Mouse (Mus musculus): ENCODE results near the gene Ank3. TPM values are rescaled to one million over a fixed set of nuclear protein-coding genes. Genes with fewer than 3 reads are reported as not detected.
A peak's percentile ranks its signal among the peaks of the same experiment; 100 is the strongest.

The Ank3 gene
- polyA plus RNA-seq, 1 experiment from 2014 or later: 44.7 TPM

- no peak overlapping the region for H3K27ac ChIP-seq
- peak; percentile 49 for DNase-seq (ENCODE audit: low spot score)
Observed at GRCm38 (mm10) chr10:69803135-69803756, 404.7 kb downstream of the Ank3 start.

GRCm38 (mm10) chr10:69804613-69805012 lies 406.0 kb downstream of the Ank3 start:
- peaks cover 15% of the 10 kb centered on the region for H3K4me1 ChIP-seq (replicated peaks)
- H3K27me3 ChIP-seq (ENCODE audit: insufficient read depth, poor library complexity, severe bottlenecking): no peaks in the 10 kb centered on the region
- 66% methylated on average over 6 of the region's 6 CpGs for WGBS
- H3K4me3 ChIP-seq: no peak overlapping the region
- DNase-seq (ENCODE audit: low spot score): no peak
- no peaks in the 10 kb centered on the region for H3K9me3 ChIP-seq
- H3K36me3 ChIP-seq: peaks cover 5% of the 10 kb centered on the region
- H3K27ac ChIP-seq: no peak overlapping the region

More at GRCm38 (mm10) chr10:69803135-69803756, 404.7 kb downstream of the Ank3 start:
- H3K27me3 ChIP-seq (ENCODE audit: insufficient read depth, poor library complexity, severe bottlenecking): no peaks in the 10 kb centered on the region
- no peak overlapping the region for H3K4me3 ChIP-seq
- H3K36me3 ChIP-seq: no peaks in the 10 kb centered on the region
- 86% methylated on average over 14 of the region's 14 CpGs for WGBS
- no peaks in the 10 kb centered on the region for H3K9me3 ChIP-seq
- H3K4me1 ChIP-seq (replicated peaks): peaks cover 15% of the 10 kb centered on the region

- Histone ChIP-seq H3K9me3 (no peaks in the 10 kb centered on the region), H3K4me1 (replicated peaks) (peaks cover 4% of the 10 kb centered on the region; the same call in 1 of the 2 replicates), H3K4me3 (no peak overlapping the region), H3K27me3 (ENCODE audit: insufficient read depth, poor library complexity, severe bottlenecking) (no peaks in the 10 kb centered on the region), H3K36me3 (peaks cover 13% of the 10 kb centered on the region), H3K27ac (no peak overlapping the region)
- no peak for DNase-seq (ENCODE audit: low spot score)
- WGBS: 91% methylated on average over 8 of the region's 8 CpGs
Observed at GRCm38 (mm10) chr10:69810785-69811184, 412.2 kb downstream of the Ank3 start.

GRCm38 (mm10) chr10:69813823-69814522 lies 415.4 kb downstream of the Ank3 start:
- no peaks in the 10 kb centered on the region for H3K9me3 ChIP-seq
- no peaks in the 10 kb centered on the region for H3K27me3 ChIP-seq (ENCODE audit: insufficient read depth, poor library complexity, severe bottlenecking)
- peaks cover 10% of the 10 kb centered on the region for H3K36me3 ChIP-seq
- peaks cover 4% of the 10 kb centered on the region; the same call in 1 of the 2 replicates for H3K4me1 ChIP-seq (replicated peaks)
- 77% methylated on average over 6 of the region's 6 CpGs for WGBS
- H3K27ac ChIP-seq: no peak overlapping the region
- no peak overlapping the region for H3K4me3 ChIP-seq
- no peak for DNase-seq (ENCODE audit: low spot score)

- Histone ChIP-seq H3K4me3 (no peak overlapping the region), H3K9me3 (no peaks in the 10 kb centered on the region), H3K27ac (no peak overlapping the region), H3K27me3 (ENCODE audit: insufficient read depth, poor library complexity, severe bottlenecking) (no peaks in the 10 kb centered on the region), H3K36me3 (peaks cover 17% of the 10 kb centered on the region), H3K4me1 (replicated peaks) (no peaks in the 10 kb centered on the region)
- 95% methylated on average over 7 of the region's 7 CpGs for WGBS
- no peak for DNase-seq (ENCODE audit: low spot score)
Observed at GRCm38 (mm10) chr10:69821245-69821644, 422.7 kb downstream of the Ank3 start.

GRCm38 (mm10) chr10:69828770-69829169 lies 430.2 kb downstream of the Ank3 start:
- Histone ChIP-seq H3K4me3 (no peak overlapping the region), H3K27me3 (ENCODE audit: insufficient read depth, poor library complexity, severe bottlenecking) (no peaks in the 10 kb centered on the region), H3K36me3 (peaks cover 10% of the 10 kb centered on the region), H3K4me1 (replicated peaks) (no peaks in the 10 kb centered on the region), H3K9me3 (no peaks in the 10 kb centered on the region), H3K27ac (no peak overlapping the region)
- 84% methylated on average over 2 of the region's 2 CpGs for WGBS
- no peak for DNase-seq (ENCODE audit: low spot score)

GRCm38 (mm10) chr10:69829236-69829635 lies 430.7 kb downstream of the Ank3 start:
- no peak overlapping the region for H3K27ac ChIP-seq
- H3K27me3 ChIP-seq (ENCODE audit: insufficient read depth, poor library complexity, severe bottlenecking): no peaks in the 10 kb centered on the region
- 85% methylated on average over 3 of the region's 3 CpGs for WGBS
- no peak for DNase-seq (ENCODE audit: low spot score)
- H3K4me3 ChIP-seq: no peak overlapping the region
- H3K4me1 ChIP-seq (replicated peaks): no peaks in the 10 kb centered on the region
- no peaks in the 10 kb centered on the region for H3K9me3 ChIP-seq
- peaks cover 6% of the 10 kb centered on the region for H3K36me3 ChIP-seq

GRCm38 (mm10) chr10:69831568-69831967 lies 433.0 kb downstream of the Ank3 start:
- DNase-seq (ENCODE audit: low spot score): no peak
- no peak overlapping the region for H3K27ac ChIP-seq
- H3K4me1 ChIP-seq (replicated peaks): no peaks in the 10 kb centered on the region
- no peaks in the 10 kb centered on the region for H3K36me3 ChIP-seq
- 92% methylated on average over 7 of the region's 7 CpGs for WGBS
- H3K27me3 ChIP-seq (ENCODE audit: insufficient read depth, poor library complexity, severe bottlenecking): no peaks in the 10 kb centered on the region
- H3K4me3 ChIP-seq: no peak overlapping the region
- no peaks in the 10 kb centered on the region for H3K9me3 ChIP-seq

- Histone ChIP-seq H3K4me3 (no peak overlapping the region), H3K36me3 (no peaks in the 10 kb centered on the region), H3K9me3 (no peaks in the 10 kb centered on the region), H3K4me1 (replicated peaks) (no peaks in the 10 kb centered on the region), H3K27me3 (ENCODE audit: insufficient read depth, poor library complexity, severe bottlenecking) (no peaks in the 10 kb centered on the region), H3K27ac (no peak overlapping the region)
- 78% methylated on average over 4 of the region's 4 CpGs for WGBS
- no peak for DNase-seq (ENCODE audit: low spot score)
Observed at GRCm38 (mm10) chr10:69832241-69832640, 433.7 kb downstream of the Ank3 start.

- H3K4me3 ChIP-seq: no peak overlapping the region
- DNase-seq (ENCODE audit: low spot score): no peak
- 94% methylated on average over 7 of the region's 7 CpGs for WGBS
- H3K4me1 ChIP-seq (replicated peaks): no peaks in the 10 kb centered on the region
- H3K9me3 ChIP-seq: no peaks in the 10 kb centered on the region
- no peaks in the 10 kb centered on the region for H3K27me3 ChIP-seq (ENCODE audit: insufficient read depth, poor library complexity, severe bottlenecking)
- H3K36me3 ChIP-seq: no peaks in the 10 kb centered on the region
- no peak overlapping the region for H3K27ac ChIP-seq
Observed at GRCm38 (mm10) chr10:69832822-69833221, 434.2 kb downstream of the Ank3 start.

- no peak overlapping the region for H3K27ac ChIP-seq
- 87% methylated on average over 4 of the region's 4 CpGs for WGBS
Observed at GRCm38 (mm10) chr10:69834700-69835099, 436.1 kb downstream of the Ank3 start.

GRCm38 (mm10) chr10:69845749-69846148 lies 447.2 kb downstream of the Ank3 start:
- H3K36me3 ChIP-seq: no peaks in the 10 kb centered on the region
- WGBS: 35% methylated on average over 4 of the region's 4 CpGs
- no peak overlapping the region for H3K27ac ChIP-seq

More at GRCm38 (mm10) chr10:69834700-69835099, 436.1 kb downstream of the Ank3 start:
- H3K27me3 ChIP-seq (ENCODE audit: insufficient read depth, poor library complexity, severe bottlenecking): no peaks in the 10 kb centered on the region
- no peaks in the 10 kb centered on the region for H3K9me3 ChIP-seq
- no peak for DNase-seq (ENCODE audit: low spot score)
- no peaks in the 10 kb centered on the region for H3K36me3 ChIP-seq
- H3K4me3 ChIP-seq: no peak overlapping the region
- H3K4me1 ChIP-seq (replicated peaks): no peaks in the 10 kb centered on the region

GRCm38 (mm10) chr10:69852366-69853091 lies 454.0 kb downstream of the Ank3 start:
- Histone ChIP-seq H3K4me1 (replicated peaks) (no peaks in the 10 kb centered on the region), H3K27me3 (ENCODE audit: insufficient read depth, poor library complexity, severe bottlenecking) (no peaks in the 10 kb centered on the region), H3K9me3 (no peaks in the 10 kb centered on the region), H3K27ac (no peak overlapping the region), H3K36me3 (no peaks in the 10 kb centered on the region), H3K4me3 (no peak overlapping the region)
- 70% methylated on average over 5 of the region's 5 CpGs for WGBS
- DNase-seq (ENCODE audit: low spot score): no peak

More at GRCm38 (mm10) chr10:69845749-69846148, 447.2 kb downstream of the Ank3 start:
- Histone ChIP-seq H3K4me3 (no peak overlapping the region), H3K4me1 (replicated peaks) (0 out of 2 replicates have a peak, but pooled peaks cover 7% of the 10 kb centered on the region), H3K27me3 (ENCODE audit: insufficient read depth, poor library complexity, severe bottlenecking) (no peaks in the 10 kb centered on the region), H3K9me3 (no peaks in the 10 kb centered on the region)
- peak; percentile 64 for DNase-seq (ENCODE audit: low spot score)

Measured in hindbrain, embryonic 10.5 days (tissue).